Mouse (Mus musculus) lung, postnatal 0 days (tissue): Measurements from ENCODE around the gene 6030468B19Rik.

Source experiments
- CTCF ChIP-seq: IDR thresholded peaks from 2 replicates; pipeline ENCODE4 v1.5.1; 2016; ENCODE audit warnings: antibody characterized with exemption, mild to moderate bottlenecking
- EP300 ChIP-seq: IDR thresholded peaks from 2 replicates; pipeline ENCODE4 v1.6.1; 2016; ENCODE audit warnings: antibody characterized with exemption, mild to moderate bottlenecking, control low read depth

DNA sequence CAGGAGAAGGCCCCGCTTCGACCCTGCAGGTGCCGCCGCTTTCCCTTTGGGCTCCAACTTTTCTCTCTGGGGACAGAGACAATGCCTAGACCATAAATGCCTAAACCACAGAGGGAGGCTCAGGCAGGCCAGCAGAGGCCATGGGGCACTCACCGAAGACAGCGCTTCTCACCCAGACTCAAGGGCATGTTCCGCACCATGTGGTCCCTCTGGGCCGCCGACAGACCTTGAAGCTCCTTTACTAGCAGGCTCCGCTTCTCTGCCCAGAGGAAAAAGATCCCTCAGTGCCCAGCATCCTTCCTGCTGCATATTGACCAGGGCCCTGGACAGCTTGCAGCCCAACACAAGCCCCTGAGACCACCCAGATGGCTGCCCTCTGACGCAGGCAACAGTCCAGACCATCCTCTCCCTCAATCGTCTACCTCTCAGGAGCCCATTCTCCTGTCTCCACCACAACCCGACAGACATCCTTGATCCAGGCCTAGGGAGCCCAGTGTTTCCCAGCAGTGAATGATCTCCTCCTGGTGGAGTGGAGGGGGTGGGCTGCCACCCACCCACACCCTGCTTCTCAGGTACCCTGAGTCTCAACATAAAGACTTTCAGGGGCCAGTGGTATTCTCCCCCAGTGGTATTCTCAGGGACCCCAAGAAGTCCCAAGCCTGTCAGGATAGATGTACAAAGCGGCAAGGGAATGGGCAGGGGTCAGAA lies 21.2 kb upstream of the 6030468B19Rik start:
- TF ChIP-seq EP300 (no peak), CTCF (no peak)
